Mouse (Mus musculus) telencephalon, adult 2 months (tissue): ENCODE data around the gene 4833439L19Rik.

Experiments
- DNase-seq: peaks from one replicate; pipeline ENCODE4 v3.0.0-alpha.2; 2011; ENCODE audit warnings: low read depth, low spot score

The 4833439L19Rik gene

DNA sequence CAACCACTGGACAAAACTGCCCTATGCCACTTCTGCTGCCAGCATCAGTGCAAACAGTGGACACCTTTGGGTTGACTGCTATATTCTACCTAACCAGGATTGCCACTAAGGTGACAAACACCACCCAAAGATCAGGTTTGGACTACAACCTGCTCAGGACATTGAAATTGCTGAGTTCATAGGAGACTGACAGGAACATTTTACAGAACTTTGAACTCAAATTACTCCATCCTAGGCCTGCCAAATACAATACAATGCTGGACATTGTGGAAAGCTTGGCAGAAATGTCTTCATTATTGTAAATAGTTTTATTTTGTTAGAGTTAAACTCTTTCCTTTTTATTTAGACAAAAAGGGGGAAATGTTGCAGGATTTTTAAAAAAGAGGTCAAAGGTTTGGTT, 44.1 kb downstream of the 4833439L19Rik start:
- no peak for DNase-seq

DNA sequence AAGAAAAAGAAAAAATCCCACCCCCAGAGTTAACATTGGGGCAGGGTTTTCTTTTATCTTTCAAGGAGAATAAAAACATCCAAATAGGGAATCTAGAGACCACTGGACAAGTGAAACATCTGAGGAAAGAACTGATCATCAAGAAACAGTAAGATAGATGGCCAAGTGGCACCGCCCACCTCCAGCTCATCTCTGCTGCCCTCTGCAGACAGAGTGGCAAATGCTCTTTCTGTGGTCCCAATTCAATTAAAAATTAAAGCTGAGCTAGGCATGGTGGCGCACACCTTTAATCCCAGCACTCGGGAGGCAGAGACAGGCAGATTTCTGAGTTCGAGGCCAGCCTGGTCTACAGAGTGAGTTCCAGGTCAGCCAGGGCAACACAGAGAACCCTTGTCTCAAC, 45.0 kb downstream of the 4833439L19Rik start:
- DNase-seq = no peak

DNA sequence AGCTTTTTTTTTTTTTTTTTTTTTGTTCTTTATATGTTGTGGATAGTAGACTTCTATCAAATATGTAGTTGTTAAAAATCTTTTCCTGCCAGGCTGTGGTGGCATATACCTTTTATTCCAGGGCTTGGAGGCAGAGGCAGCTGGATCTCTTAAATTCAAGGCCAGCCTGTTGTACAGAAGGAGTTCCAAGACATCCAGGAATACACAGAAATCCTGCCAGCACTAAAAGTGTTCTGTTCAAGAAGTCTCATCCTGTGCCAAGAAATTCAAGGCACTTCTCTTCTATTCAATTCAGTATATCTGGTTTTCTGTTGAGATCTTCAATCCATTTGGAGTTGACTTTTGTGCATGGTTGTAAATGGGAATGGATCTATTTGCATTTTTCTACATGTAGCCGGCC, 59.3 kb downstream of the 4833439L19Rik start:
- peak; percentile 68 for DNase-seq

DNA sequence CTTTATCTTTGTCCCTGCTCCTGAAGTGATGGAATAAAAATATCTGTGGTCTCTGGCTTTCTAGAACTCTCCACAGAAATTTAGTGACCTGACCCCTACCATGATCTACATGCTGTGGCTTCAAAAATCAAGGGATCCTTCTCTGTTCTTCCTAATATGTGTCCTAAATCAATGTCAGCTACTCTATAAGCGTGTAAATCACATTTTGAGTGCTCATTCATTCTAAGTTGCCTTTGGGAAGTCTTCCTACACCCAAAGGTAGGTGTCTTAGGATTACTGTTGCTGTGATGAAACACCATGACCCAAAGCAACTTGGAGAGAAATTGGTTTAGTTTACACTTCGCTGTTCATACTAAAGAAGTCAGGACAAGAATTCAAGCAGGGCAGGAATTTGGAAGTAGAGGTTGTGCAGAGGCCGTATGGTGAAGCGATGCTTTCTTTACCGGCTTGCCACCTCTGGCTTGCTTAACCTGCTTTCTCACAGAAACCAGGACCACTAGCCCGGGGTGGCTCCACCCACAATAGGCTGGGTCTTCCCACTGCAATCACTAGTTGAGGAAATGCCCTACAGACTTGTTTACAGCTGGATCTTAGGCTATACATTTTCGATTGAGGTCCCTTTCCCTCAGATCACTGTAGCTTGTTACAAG, 60.5 kb downstream of the 4833439L19Rik start:
- no peak for DNase-seq

DNA sequence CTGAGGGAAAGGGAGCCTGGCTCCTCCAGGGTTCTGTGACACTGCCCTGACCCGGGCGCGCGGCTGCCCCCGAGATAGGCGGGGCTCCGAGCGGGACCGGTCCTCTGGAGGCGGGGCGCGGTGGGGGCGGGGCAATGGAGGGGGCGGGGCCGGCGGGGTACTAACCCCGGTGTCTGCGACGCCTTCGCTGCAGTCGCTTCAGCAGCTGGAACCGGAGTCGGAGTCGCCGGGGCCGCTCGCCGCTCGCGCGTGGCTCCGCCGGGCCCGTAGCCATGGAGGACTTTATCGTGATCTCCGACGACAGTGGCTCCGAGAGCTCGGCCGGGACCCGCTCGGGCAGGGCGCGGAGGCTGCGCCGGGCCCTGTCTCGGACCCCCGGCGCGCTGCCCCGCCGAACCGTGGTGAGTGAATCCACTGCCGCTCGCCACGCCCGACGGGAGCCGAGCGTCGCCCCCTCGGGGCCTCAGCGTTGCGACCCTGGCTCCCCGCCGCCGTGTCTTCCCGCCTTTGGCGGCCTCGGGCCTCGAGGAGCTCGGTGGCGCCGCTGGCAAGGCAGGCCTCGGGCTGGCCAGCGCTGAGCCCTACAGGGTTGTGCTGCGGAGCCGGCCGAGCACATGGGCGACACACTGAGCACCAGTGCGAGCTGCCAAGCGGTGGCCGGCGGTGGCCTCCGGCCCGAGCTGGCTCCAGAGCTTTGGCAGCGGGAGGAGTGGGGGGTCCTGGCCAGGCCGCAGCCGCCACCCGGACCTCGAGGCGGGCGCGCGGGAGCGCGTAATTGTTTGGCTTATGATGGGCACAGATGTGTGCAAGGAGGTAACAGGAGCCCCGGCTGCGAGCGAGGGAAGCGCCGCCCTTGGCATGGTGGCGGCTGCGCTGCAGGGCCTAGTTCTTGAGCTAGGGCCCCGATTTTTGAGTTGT, 61.4 kb downstream of the 4833439L19Rik start, which contains the start of gene Simc1:
TSS of gene Simc1 (plus strand) at position 176 of the 918 bp plus-strand sequence.
- peak; percentile 18 for DNase-seq

DNA sequence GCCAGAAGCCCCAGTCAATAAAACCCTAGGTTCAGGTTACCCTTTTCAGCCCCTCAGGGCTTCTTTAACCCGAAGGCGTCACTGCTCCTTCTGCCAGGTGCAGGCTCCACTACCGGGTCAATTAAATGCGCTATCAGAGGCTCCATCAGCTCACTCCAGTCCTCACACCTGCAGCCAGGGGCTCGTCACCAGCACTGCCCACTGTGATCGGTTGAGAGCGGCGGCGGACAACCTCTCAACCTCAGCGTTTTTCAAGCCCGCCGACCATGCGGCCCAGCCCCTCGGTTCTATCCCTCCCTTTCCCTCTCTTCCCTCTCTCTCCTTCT, 62.0 kb downstream of the 4833439L19Rik start:
- DNase-seq = no peak

DNA sequence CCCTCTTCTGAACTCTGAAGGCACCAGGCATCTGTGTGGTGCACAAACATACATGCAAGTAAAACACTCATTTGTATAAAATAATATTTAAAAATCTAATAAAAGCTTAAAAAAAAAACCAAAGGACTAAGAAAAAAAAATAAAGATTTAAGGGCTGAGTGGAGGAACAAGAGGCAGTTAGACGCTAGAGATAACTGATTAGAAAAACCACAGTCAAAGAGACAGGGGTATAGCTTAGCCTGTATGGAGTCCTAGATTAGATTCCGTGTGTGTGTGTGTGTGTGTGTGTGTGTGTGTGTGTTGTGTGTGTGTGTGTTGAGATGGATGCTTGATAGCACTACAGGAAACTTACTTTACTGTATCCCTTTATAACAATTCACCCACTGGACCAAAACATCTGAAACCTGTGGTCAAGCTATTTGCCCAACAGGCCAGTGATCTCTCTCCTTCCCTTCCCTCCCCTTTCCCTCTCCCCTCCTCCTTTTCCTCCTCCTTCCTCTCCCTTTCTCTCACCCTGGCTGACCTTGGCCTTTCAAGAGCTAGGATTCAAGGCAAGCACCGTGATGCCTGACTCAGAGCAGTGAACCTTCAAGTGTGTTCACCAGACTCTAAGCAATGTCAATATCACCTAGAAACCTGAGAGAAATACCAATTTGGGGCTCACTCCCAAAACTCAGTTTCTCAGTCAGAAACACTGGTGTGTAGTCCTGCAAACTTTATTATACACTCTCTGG, 63.1 kb downstream of the 4833439L19Rik start:
- DNase-seq = no peak

DNA sequence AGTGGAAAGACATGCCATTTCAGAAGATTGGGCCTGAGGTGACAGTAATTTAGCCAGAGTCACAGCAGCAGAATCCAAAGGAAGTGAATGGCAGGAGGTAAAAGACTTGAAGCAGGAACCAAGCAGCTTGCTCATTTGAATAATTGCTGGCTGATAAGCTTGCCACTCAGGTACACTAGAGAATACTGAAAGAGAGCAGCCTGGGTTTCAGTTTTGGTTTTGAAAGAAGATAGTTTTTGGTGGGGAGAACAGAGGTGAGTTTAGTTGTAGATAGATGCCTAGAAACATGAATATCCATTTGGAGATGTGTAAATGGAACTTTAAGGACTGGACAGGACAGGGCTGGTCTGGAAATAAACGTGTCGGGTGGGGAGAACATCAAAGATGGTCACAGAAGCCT, 63.9 kb downstream of the 4833439L19Rik start:
- DNase-seq = no peak
